Mouse (Mus musculus) testis, adult 2 months (tissue): ENCODE results near the gene Hfe. TPM values are rescaled to one million over a fixed set of nuclear protein-coding genes. Genes with fewer than 3 reads are reported as not detected.
"Not testable (repeated sequence)": the region's sequence is repeated elsewhere in the genome, so short reads cannot be mapped to it uniquely, and the experiment has no call there.

Experiments
- H3K27ac ChIP-seq: fragments of 200-500 bp; 2 replicates; pipeline ENCODE4 v1.5.1; 2012; ENCODE audit warnings: low read depth, low read length; ENCODE audit not compliant: control insufficient read depth, insufficient read depth
- H3K27me3 ChIP-seq: fragments of 200-500 bp; 2 replicates; pipeline ENCODE4 v1.6.1; 2012; ENCODE audit warnings: mild to moderate bottlenecking, low read length, moderate library complexity; ENCODE audit not compliant: control insufficient read depth, insufficient read depth
- H3K36me3 ChIP-seq: fragments of 200-500 bp; 2 replicates; pipeline ENCODE4 v1.6.1; 2012; ENCODE audit warnings: mild to moderate bottlenecking, low read length; ENCODE audit not compliant: control insufficient read depth, insufficient read depth
- H3K4me1 ChIP-seq: fragments of 200-500 bp; 2 replicates; pipeline ENCODE4 v1.6.1; 2012; ENCODE audit warnings: low read length; ENCODE audit not compliant: control insufficient read depth, insufficient read depth
- H3K4me3 ChIP-seq: fragments of 200-500 bp; 2 replicates; pipeline ENCODE4 v1.5.1; 2012; ENCODE audit warnings: low read depth, mild to moderate bottlenecking, low read length, moderate library complexity, mixed read lengths; ENCODE audit not compliant: control insufficient read depth
- CTCF ChIP-seq: fragments of 200-500 bp; IDR thresholded peaks from 2 replicates; pipeline ENCODE4 v1.5.1; 2012; ENCODE audit warnings: low read depth, mild to moderate bottlenecking, inconsistent platforms, low read length, moderate library complexity; ENCODE audit not compliant: control insufficient read depth, insufficient read depth, insufficient replicate concordance
- POLR2A ChIP-seq: fragments of 200-500 bp; IDR thresholded peaks from 2 replicates; pipeline ENCODE4 v1.6.1; 2012; ENCODE audit warnings: low read depth, mild to moderate bottlenecking, inconsistent platforms, low read length, moderate library complexity; ENCODE audit not compliant: control insufficient read depth
- polyA plus RNA-seq: library from polyadenylated mRNA; depleted of rRNA; stranded (reverse); fragments of >200 nt; gene quantifications from 2 replicates; pipeline ENCODE4 v1.2.3, GENCODE M21; 2012

Gene Hfe
- polyA plus RNA-seq, 1 experiment = 6.1 TPM

- Histone ChIP-seq H3K27me3 (no peaks in the 10 kb centered on the region), H3K36me3 (no peaks in the 10 kb centered on the region), H3K4me1 (peaks cover 7% of the 10 kb centered on the region), H3K27ac (no peak overlapping the region), H3K4me3 (no peak overlapping the region)
- TF ChIP-seq CTCF (no peak), POLR2A (no peak)
These were observed 26.4 kb upstream of the Hfe start for GRCm38 (mm10) chr13:23737091-23737490.

DNA sequence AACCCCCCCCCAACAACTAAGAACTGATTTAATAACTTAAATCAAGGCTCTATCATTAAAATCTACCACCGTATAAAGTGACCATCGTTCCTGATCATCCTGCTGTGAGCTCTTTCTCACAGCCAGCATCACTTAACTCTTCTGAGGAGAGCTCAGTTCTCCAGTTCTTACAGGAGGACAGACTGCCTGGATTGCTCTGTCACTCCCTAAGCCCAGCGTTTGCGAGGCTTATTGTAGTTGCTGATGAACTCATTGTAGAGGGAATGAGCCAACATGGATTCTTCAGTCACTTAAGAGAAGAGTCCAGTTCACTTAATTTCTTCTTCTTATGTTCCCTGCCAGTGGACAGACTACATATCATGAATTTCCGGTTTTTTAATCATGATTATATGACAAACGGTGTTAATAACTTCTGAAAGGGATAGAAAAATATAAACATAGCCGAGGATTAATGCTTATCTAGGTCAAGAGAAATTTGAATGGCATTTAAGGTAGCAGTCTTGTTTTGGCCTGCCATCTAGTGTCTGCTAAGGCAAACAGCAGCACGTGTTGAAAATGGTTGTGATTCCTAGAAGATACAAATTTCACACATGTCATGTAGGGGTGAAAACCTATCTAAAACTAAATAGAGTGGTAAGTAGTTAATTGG is 21.6 kb upstream of the Hfe start:
- Histone ChIP-seq H3K4me1 (peaks cover 3% of the 10 kb centered on the region; the same call in 1 of the 2 replicates), H3K36me3 (no peaks in the 10 kb centered on the region), H3K27ac (no peak overlapping the region), H3K27me3 (no peaks in the 10 kb centered on the region), H3K4me3 (no peak overlapping the region)
- TF ChIP-seq POLR2A (no peak), CTCF (no peak)

DNA sequence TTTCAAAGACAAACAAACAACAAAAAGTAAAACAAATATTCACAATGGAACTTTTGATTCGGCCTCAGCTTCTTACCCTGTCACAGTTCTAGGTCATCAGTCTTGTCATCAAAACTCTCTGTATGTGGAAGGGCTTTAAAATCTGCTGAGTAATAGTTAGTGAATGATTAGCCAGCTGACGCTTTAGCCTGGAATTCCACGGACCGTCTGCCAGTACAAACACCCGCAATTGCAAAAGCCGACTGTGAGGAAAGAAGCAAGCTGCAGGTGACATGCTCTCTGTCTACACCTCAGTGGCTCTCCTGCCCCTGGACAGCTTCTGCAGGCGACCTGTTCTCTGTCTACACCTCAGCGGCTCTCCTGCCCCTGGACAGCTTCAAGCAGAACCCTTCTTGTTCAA is 19.8 kb upstream of the Hfe start:
- Histone ChIP-seq H3K4me3 (no peak overlapping the region), H3K27me3 (no peaks in the 10 kb centered on the region), H3K36me3 (no peaks in the 10 kb centered on the region), H3K27ac (no peak overlapping the region), H3K4me1 (peaks cover 3% of the 10 kb centered on the region; the same call in 1 of the 2 replicates)
- TF ChIP-seq POLR2A (no peak), CTCF (no peak)

DNA sequence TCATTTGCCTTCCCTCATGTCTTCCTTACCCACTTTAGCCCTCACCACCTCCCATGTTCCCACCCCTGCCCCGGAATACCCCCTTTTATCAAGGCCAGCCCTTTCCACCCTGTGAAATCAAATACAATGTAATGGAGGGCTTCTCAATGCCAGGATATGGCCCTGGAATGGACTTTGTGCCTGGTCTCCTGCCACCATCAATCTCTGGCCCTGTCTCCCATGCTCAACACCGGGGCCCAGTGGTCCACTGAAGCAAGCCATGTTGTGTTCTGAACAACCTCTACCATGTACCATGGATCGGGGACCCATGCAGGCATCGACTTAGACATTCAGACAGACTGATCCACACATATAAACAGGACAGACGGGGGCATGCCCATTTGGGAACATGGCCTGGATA is 19.1 kb upstream of the Hfe start:
- TF ChIP-seq POLR2A (no peak), CTCF (no peak)
- H3K4me3 ChIP-seq = no peak overlapping the region
- H3K36me3 ChIP-seq = no peaks in the 10 kb centered on the region
- H3K4me1 ChIP-seq = peaks cover 3% of the 10 kb centered on the region; the same call in 1 of the 2 replicates
- H3K27ac ChIP-seq = no peak overlapping the region
- no peaks in the 10 kb centered on the region for H3K27me3 ChIP-seq

DNA sequence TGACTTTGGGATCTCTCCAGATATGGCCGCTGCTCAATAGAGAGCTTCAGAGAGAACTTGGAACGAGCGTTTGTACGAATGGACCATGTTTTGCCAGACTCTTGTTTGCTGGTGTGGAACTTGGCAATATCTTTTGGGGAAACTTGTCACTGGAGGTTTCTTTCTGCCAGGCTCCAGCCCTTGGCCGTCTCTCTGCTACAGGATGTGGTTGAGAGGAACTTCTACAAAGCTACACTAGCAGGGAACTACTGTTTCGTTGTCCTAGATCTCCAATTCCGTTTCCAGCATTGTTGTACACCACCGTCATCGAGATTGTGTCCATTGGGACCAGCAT is 18.5 kb upstream of the Hfe start:
- Histone ChIP-seq H3K4me3 (no peak overlapping the region), H3K27me3 (no peaks in the 10 kb centered on the region), H3K4me1 (peaks cover 3% of the 10 kb centered on the region; the same call in 1 of the 2 replicates), H3K27ac (no peak overlapping the region), H3K36me3 (no peaks in the 10 kb centered on the region)
- TF ChIP-seq POLR2A = no peak
- TF ChIP-seq CTCF = no peak

DNA sequence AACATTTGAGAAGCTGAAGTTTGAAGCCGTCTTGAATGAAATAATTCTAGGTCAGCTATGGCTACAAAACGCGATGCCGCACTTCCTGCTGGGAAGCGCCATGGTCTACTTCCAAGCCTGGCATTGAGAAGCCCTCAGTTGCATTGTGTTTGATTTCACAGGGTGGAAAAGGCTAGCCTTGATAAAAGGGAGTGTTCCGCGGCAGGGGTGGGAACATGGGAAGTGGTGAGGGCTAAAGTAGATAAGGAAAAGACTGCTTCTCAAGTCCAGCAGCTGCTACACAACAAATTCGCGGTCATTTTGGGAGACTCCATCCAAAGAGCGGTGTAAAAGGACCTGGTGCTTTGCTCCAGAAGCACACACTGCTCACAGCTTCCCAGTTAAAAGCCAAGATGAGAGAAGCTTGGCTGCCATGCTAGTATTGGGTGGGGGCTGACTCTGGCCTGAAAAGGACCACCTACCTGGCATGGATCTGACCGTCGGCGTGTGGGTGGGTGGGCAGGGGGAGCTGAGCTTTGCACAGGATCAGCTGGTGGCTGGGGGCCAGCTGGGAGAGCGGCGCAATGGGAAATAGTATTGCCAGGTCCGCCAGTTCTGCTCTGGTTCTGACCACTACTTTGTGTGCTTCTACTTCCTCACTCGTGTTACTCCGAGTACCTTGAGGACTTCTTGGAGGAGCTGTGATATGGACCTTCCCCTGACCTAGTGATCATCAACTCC is 18.0 kb upstream of the Hfe start:
- TF ChIP-seq POLR2A (no peak), CTCF (no peak)
- Histone ChIP-seq H3K4me1 (peaks cover 3% of the 10 kb centered on the region; the same call in 1 of the 2 replicates), H3K27ac (no peak overlapping the region), H3K27me3 (no peaks in the 10 kb centered on the region), H3K36me3 (no peaks in the 10 kb centered on the region), H3K4me3 (no peak overlapping the region)

GRCm38 (mm10) chr13:23725213-23725612 is 14.6 kb upstream of the Hfe start:
- TF ChIP-seq POLR2A = no peak
- TF ChIP-seq CTCF = no peak
- Histone ChIP-seq H3K27ac (no peak overlapping the region), H3K4me1 (peaks cover 3% of the 10 kb centered on the region; the same call in 1 of the 2 replicates), H3K4me3 (no peak overlapping the region), H3K27me3 (no peaks in the 10 kb centered on the region), H3K36me3 (no peaks in the 10 kb centered on the region)

GRCm38 (mm10) chr13:23724239-23724638 is 13.6 kb upstream of the Hfe start:
- TF ChIP-seq CTCF = no peak
- Histone ChIP-seq H3K36me3 (no peaks in the 10 kb centered on the region), H3K4me3 (no peak overlapping the region), H3K27ac (peak overlapping the region; percentile 37; the same call in 1 of the 2 replicates), H3K4me1 (peaks cover under 1% of the 10 kb centered on the region; the same call in 1 of the 2 replicates), H3K27me3 (no peaks in the 10 kb centered on the region)

DNA sequence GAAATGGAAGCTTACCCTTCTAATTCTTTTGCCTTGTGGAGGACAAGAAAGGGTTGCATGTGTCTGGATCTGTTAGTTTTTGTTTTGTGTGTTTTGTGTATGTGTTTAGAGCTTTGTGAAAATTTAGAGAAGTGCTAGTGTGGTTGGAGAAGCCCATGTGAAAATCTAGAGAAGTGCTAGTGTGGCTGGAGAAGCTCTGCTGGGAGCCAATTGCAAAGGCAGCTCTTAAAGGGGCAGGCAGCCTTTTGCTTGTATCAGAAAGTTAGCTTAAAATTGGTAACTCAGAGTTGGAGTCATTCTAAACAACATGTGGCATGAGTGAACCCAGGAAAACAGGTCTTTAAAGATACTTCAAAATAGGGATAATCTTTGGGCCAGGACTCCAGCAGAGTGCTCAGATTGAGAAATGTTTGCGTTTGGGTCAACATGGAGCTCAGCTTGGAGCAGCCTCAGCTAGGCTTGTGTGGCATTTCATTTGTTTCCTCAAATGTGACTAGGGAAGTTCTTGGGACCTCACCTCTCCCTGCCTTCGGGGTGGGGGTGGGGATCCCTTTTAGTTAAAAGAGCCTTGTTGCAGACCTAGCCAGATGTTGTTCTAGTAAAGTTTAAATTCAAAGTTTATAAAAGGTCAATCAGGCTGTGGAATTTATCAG is 7.1 kb upstream of the Hfe start:
- H3K4me3 ChIP-seq, H3K27ac ChIP-seq, H3K27me3 ChIP-seq, H3K36me3 ChIP-seq, H3K4me1 ChIP-seq: not testable (repeated sequence)
